Mouse (Mus musculus) gastrocnemius, postnatal 25 days (tissue): ENCODE measurements around the gene Lcn3. TPM values are rescaled to one million over a fixed set of nuclear protein-coding genes. Genes with fewer than 3 reads are reported as not detected.

Source experiments
- total RNA-seq, 2 experiments: library from RNA; stranded (reverse); gene quantifications; 1 replicate in 1 of 2; 2 replicates in 1 of 2; pipeline ENCODE4 v1.2.3; 2021

The Lcn3 gene
- total RNA-seq, 2 experiments from 2014 or later: not detected

Other genes starting within 250 kb of the Lcn3 start
- gene Traf2, start 218.6 kb upstream of the Lcn3 start, total RNA-seq: 10 to 100 TPM; 10.5 to 10.9 TPM
- gene Edf1, start 207.7 kb upstream of the Lcn3 start, total RNA-seq: 100 to 1,000 TPM; 142 to 162 TPM
- gene Mamdc4, start 190.7 kb upstream of the Lcn3 start, total RNA-seq: 1 to 10 TPM; 1.7 to 3.2 TPM
- gene Phpt1, start 190.3 kb upstream of the Lcn3 start, total RNA-seq: 10 to 100 TPM; 50.1 to 53.7 TPM
- not detected for gene Ajm1, start 183.8 kb upstream of the Lcn3 start, total RNA-seq
- 10 to 100 TPM; 63.5 to 67.8 TPM for gene Rabl6, start 157.0 kb upstream of the Lcn3 start, total RNA-seq
- not detected for gene Ccdc183, start 147.9 kb upstream of the Lcn3 start, total RNA-seq
- gene Tmem141, start 143.6 kb upstream of the Lcn3 start, total RNA-seq: 10 to 100 TPM; 15.2 to 16.4 TPM
- gene Fcna, start 137.5 kb upstream of the Lcn3 start, total RNA-seq: 1 to 10 TPM; 3.9 to 8.5 TPM
- 10 to 100 TPM in 1 of 2 experiments, 1 to 10 TPM in 1; 5.7 to 20.3 TPM for gene Lcn8, start 112.4 kb upstream of the Lcn3 start, total RNA-seq
- gene Lcn5, start 107.6 kb upstream of the Lcn3 start, total RNA-seq: not detected
- gene Lcn6, start 88.8 kb upstream of the Lcn3 start, total RNA-seq: not detected
- gene Lcn10, start 82.8 kb upstream of the Lcn3 start, total RNA-seq: not detected
- gene Obp2a, start 65.5 kb upstream of the Lcn3 start, total RNA-seq: not detected
- gene Bmyc, start 58.8 kb upstream of the Lcn3 start, total RNA-seq: 10 to 100 TPM in 1 of 2 experiments, 1 to 10 TPM in 1; 8.4 to 11.2 TPM
- gene Obp2b, start 28.6 kb upstream of the Lcn3 start, total RNA-seq: not detected
- not detected for gene Lcn11, start 11.4 kb downstream of the Lcn3 start, total RNA-seq
- not detected for gene Gm13539, start 16.7 kb downstream of the Lcn3 start, total RNA-seq
- not detected for gene Glt6d1, start 50.3 kb downstream of the Lcn3 start, total RNA-seq
- gene Lcn9, start 57.6 kb downstream of the Lcn3 start, total RNA-seq: not detected
- not detected for gene Sohlh1, start 81.7 kb downstream of the Lcn3 start, total RNA-seq
- under 1 TPM in 1 of 2 experiments, not detected in 1; 0.27 TPM for gene Kcnt1, start 98.2 kb downstream of the Lcn3 start, total RNA-seq
- gene Camsap1, start 217.7 kb downstream of the Lcn3 start, total RNA-seq: 10 to 100 TPM; 25.7 to 42.1 TPM